Mouse (Mus musculus) liver, embryonic 14.5 days (tissue): ENCODE measurements around the gene Insc.

Experiments used
- CTCF ChIP-seq: IDR thresholded peaks from 2 replicates; pipeline ENCODE4 v1.5.1; 2016; ENCODE audit warnings: antibody characterized with exemption, low read depth, control low read depth
- EP300 ChIP-seq: IDR thresholded peaks from 2 replicates; pipeline ENCODE4 v1.6.1; 2016; ENCODE audit warnings: antibody characterized with exemption, low read depth

- TF ChIP-seq CTCF (no peak), EP300 (no peak)
Observed at GRCm38 (mm10) chr7:114817879-114818278, 74.4 kb downstream of the Insc start.
